Mouse (Mus musculus): Measurements from ENCODE around the gene Tssc4.

Tssc4 gene

GRCm38 (mm10) chr7:143049331-143049730 lies 19.7 kb upstream of the Tssc4 start:
- WGBS: 75% methylated on average over 3 of the region's 3 CpGs

GRCm38 (mm10) chr7:143049841-143050816 lies 18.9 kb upstream of the Tssc4 start:
- WGBS: 90% methylated on average over 3 of the region's 3 CpGs

GRCm38 (mm10) chr7:143051316-143051715 lies 17.7 kb upstream of the Tssc4 start:
- 76% methylated on average over 2 of the region's 2 CpGs for WGBS

GRCm38 (mm10) chr7:143052626-143053007 lies 16.4 kb upstream of the Tssc4 start, which contains the start of gene Cd81:
Gene Cd81, plus strand, starts transcription at chr7:143052739.
- 1% methylated on average over 34 of the region's 37 CpGs for WGBS

- under 1% methylated on average over 46 of the region's 46 CpGs for WGBS
Measured at GRCm38 (mm10) chr7:143053008-143053899, 15.8 kb upstream of the Tssc4 start.

- WGBS: 21% methylated on average over 11 of the region's 11 CpGs
Measured at GRCm38 (mm10) chr7:143053961-143054611, 15.0 kb upstream of the Tssc4 start.

GRCm38 (mm10) chr7:143054612-143054965 lies 14.5 kb upstream of the Tssc4 start:
- WGBS: 14% methylated on average over 3 of the region's 3 CpGs

GRCm38 (mm10) chr7:143055001-143055400 lies 14.0 kb upstream of the Tssc4 start:
- 60% methylated on average over 3 of the region's 3 CpGs for WGBS

- WGBS: 33% methylated on average over 11 of the region's 11 CpGs
Measured at GRCm38 (mm10) chr7:143055499-143056186, 13.4 kb upstream of the Tssc4 start.

- WGBS: 64% methylated on average over 5 of the region's 5 CpGs
Measured at GRCm38 (mm10) chr7:143057023-143057422, 12.0 kb upstream of the Tssc4 start.

GRCm38 (mm10) chr7:143057667-143058220 lies 11.3 kb upstream of the Tssc4 start:
- 70% methylated on average over 9 of the region's 9 CpGs for WGBS

GRCm38 (mm10) chr7:143058221-143058697 lies 10.8 kb upstream of the Tssc4 start:
- WGBS: 47% methylated on average over 5 of the region's 5 CpGs

GRCm38 (mm10) chr7:143059202-143059870 lies 9.7 kb upstream of the Tssc4 start:
- 24% methylated on average over 5 of the region's 5 CpGs for WGBS

- WGBS: 53% methylated on average over 2 of the region's 2 CpGs
Measured at GRCm38 (mm10) chr7:143062704-143063103, 6.3 kb upstream of the Tssc4 start.

- WGBS: 44% methylated on average over 6 of the region's 6 CpGs
Measured at GRCm38 (mm10) chr7:143064226-143064625, 4.8 kb upstream of the Tssc4 start.

- WGBS: 95% methylated on average over 2 of the region's 2 CpGs
Measured at GRCm38 (mm10) chr7:143065692-143066091, 3.4 kb upstream of the Tssc4 start.

- WGBS: 54% methylated on average over 2 of the region's 2 CpGs
Measured at GRCm38 (mm10) chr7:143067469-143067868, 1.6 kb upstream of the Tssc4 start.

GRCm38 (mm10) chr7:143067897-143068296 lies 1.2 kb upstream of the Tssc4 start:
- 83% methylated on average over 3 of the region's 3 CpGs for WGBS

GRCm38 (mm10) chr7:143068316-143068881 lies 650 bp upstream of the Tssc4 start:
- WGBS: 38% methylated on average over 13 of the region's 13 CpGs

Data from cerebral cortex, adult 2 months (tissue).